Mouse (Mus musculus) 3T3-L1 (cell line): ENCODE data around the gene A730015C16Rik.

Experiments used
- DNase-seq: peaks from one replicate; pipeline ENCODE4 v3.0.0-alpha.2; 2015; ENCODE audit warnings: low read depth, low spot score

Gene A730015C16Rik

DNA sequence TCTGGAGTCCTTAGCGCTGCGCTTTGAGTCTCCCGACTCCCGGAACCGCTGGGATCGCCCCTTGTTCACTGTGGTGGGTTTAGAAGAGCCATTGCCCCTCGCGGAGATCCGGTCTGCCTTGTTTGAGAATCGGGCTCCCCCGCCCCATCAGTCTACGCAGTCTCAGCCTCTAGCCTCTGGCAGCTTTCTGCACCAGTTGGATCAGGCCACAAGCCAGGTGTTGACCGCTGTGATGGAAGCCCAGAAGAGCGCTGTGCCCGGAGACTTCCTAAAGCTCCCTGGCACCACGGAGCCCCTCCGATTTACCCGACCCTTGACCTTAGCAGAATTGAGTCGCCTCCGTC lies at the start of gene A730015C16Rik:
Gene A730015C16Rik, minus strand, starts transcription at position 115 of the 344 bp plus-strand sequence.
- peak; percentile 37 for DNase-seq

DNA sequence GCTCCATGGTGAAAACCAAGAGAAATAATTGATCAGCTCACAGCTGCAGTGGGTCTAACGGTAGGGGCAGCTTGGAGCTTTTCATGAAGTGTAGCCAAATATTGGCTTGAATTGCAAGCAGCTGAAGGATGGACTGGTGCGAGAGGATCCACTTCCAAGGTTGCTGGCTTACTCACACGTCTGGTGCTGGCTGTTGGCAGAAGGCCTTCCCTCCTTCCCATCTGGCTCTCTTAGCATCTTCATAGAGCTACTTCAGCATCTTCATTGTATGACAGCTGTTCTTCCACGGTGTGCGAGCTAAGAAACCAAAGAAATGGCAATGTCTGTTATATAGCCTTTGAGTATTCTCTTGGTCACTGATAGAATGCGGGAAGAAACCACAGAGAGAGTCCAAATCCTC lies 42.5 kb upstream of the A730015C16Rik start:
- no peak for DNase-seq

DNA sequence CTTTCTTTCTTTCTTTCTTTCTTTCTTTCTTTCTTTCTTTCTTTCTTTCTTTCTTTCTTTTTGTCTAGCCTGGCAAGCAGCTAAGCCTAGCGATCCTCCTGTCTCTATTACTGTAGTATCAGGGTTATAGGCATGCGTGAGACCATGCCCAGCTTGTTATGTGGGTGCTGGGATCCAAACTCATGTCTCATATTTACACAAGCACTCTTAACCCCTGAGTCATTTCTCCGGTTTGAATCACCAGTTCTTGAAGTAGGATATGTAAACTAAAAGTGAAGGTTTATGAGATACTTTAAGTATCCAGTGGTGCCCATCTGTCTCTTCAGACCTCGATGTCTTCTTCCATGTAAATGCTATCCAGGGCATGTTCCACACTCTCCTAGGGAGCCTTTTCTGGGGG lies 39.0 kb upstream of the A730015C16Rik start:
- DNase-seq: peak; percentile 87

DNA sequence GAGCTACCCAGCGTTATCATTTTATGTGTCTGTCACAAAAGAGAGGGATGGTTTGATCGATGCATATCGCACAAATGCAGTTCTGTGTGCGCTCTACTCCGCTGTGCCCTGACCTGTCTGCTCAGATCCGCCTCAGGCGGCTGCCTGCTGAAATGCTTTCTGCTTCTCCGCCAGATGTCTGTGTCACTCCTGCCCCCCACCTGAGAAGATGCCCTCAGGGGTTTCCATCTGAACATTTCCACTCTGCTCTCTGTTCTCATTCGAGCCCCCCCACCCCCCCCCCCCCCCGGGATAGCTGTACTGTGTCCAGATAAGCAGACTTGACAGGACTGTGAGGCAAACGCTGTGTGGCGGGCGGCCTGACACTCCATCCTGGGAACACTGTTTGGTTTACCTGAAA lies 35.4 kb upstream of the A730015C16Rik start:
- DNase-seq: no peak

DNA sequence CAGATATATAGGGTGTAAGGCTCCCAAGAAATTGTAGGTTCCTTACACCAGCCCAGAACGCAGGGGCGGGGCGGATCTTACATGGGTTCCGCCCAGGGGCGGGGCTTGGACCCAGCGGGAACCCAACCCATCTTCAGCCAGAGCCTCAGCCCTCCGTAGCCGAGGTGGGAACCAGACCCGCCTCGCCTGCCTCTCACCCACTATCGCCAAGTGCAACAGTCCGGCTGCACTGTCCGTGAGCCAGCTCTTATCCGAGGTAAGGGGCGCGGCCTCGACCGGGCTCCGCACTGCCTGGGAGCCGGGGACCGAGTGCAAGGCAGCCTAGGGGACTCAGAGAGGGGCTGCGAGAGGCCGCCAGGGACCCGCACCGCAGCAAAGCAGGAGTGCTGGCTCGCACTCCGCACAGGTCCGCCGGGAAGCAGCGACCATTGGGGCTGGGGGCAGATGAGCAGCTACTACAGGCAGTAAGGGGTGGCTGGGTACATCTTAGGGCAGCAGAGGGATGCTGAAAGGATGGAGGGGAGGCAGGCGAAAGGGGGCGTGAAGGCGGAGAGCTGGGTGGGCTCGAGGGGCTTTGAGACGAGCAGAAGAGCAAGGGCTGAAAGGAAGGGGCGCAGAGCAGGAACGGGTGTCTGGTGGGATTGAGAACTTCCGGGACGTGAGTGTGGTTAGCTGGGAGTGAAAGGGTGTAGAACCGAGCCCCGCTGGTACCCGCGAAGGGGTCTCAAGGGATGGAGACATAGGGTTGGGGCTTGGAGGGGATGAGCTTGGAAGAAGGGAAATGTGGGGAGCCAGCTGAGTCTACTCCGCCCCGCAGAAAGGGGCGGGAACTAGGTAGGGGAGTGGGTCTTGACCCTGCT lies 30.8 kb upstream of the A730015C16Rik start, which contains the start of gene Rab3b:
Gene Rab3b, plus strand, starts transcription at position 101 of the 860 bp plus-strand sequence.
- no peak for DNase-seq

DNA sequence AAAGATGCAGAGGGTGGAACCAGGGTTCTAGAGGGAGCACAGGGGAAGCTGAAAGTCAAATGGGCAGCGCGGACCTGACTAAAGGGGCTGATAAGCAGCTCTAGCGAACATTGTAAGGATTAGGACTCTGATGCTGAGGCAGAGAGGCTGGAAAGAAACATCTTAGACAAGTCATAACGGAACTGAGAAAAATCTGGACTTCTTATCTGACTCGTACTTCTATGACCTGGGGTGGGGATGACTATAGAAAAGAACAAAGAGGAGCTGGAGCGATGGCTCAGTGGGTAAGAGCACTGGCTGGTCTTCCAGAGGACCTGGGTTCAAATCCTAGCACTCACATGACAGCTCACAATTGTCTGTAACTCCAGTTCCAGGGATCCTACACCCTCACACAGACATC lies 29.5 kb upstream of the A730015C16Rik start:
- DNase-seq: no peak

DNA sequence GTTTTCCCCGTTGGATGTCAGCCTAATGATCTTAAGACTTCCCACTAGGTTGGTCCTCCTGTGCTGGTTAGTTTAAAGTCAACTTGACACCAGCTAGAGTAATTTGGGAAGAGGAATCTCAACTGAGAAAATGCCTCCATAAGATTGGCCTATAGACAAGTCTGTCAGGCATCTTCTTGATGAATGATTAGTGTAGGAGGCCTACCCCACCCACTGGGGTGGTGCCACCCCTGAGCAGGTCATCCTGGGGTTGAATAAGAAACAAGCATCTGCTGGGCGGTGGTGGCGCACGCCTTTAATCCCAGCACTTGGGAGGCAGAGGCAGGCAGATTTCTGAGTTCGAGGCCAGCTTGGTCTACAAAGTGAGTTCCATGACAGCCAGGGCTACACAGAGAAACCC lies 25.3 kb upstream of the A730015C16Rik start:
- DNase-seq: no peak

DNA sequence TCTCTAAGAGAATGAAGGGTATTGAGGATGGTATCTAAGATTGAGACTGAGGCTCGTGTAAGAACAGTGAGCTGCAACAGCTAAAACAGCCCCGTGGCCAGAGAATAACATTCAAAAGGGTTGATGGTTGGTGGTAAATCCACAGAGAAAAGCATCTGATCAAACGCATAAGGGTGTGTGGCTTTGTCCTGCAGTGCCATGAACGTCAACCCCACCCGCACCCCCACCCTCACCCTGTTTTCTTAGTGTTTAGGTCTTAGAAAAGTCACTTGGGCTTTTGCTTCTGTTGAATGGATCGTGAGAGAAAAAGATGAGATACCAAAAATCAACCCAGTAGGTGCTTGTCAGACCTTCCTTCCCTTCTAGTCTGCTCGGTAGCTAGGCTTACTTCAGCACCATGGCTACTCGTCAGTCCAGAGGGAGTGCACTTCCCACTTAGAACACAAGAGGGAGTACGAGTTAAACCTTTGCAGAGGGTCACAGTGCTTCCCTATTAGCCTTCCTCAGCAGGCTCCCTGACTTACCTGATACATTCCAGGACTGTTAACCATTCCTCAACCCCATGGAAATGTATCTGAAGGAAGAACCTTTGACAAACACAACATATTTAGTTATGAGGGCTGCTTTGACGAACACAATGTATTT lies 21.4 kb upstream of the A730015C16Rik start:
- peak; percentile 94 for DNase-seq

DNA sequence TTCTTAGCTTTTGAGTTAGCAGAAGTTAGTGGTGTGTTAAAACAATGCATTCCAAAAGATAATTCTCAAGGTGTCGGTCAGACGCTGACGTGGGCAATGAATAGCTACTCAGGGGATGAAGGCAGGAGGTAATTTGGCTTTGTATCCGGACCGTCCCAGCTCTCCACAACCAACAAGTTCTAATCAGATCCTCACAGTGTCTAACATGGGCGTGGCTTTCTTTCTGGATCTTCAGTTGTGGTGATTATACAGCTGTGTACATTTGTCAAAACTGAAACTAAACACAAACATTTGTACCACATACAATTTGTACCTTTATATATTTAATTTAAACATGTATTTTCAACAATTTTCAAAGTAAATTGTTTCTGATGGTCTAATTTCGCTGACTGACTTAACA lies 18.4 kb upstream of the A730015C16Rik start:
- DNase-seq: no peak

DNA sequence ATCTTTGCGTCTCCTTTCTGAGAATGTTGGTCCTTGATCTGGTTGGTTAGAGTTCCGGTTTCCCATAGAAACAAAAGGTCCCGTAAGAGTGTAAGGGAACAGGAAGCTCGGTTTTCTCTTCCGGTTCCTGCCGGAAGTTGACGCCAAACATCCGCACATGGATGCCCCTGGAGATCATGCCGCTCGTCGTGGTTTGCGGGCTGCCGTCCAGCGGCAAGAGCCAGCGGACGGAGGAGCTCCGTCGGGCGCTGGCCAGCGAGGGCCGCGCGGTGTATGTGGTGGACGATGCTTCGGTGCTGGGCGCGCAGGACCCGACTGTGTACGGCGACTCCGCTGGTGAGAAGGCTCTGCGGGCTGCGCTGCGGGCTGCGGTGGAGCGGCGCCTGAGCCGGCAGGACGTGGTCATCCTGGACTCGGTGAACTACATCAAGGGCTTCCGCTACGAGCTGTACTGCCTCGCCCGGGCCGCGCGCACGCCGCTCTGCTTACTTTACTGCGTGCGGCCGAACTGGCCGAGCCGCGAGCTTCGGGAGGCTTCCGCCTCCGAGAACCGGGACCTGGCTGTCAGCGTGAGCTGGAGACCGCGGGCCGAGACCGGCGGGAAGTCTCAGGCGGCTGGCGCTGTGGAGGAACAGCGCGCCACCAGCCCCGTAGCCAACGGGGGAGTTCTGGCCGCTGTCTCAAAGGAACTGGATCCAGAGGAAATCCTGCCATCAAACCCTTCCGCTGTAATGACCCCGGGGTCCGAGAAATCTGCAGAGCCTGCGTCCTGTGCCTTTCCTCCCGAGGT lies 509 bp downstream of the A730015C16Rik start, which contains the start of gene Kti12:
Gene Kti12, plus strand, starts transcription at position 71 of the 790 bp plus-strand sequence.
- peak; percentile 94 for DNase-seq

DNA sequence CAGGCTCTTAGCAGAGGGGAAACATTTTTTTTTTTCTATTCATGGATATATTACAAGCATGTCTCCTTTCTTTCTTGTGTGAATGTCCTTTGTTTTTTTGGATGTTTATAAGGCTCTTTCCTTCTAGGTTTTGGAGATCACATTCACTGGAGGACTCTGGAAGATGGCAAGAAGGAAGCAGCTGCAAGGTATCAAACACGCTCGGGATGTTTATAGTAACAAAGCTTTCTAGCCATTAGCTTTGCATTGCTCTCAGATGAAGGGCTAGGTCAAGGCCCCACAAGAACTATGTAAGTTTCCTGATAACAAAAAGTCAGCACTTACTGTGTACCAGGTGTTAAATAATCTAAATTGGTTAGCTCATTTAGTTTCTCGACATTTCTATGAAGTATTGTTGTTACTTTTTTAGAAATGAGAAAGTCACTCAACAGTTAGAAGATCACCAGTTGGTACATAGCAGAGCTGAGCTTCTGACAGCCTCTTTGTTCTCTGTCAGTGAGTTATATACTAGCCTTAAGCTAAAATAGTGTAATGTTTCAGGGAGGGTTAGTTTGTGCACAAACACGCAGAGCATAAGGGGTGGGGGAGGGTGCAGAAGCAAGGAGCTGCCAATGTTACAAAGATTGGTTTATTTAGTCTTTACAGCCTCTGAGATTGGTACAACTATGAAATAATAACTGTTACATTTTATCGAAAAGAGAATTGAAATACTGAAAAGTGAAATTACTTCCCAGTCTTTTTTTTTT lies 2.4 kb downstream of the A730015C16Rik start:
- no peak for DNase-seq

DNA sequence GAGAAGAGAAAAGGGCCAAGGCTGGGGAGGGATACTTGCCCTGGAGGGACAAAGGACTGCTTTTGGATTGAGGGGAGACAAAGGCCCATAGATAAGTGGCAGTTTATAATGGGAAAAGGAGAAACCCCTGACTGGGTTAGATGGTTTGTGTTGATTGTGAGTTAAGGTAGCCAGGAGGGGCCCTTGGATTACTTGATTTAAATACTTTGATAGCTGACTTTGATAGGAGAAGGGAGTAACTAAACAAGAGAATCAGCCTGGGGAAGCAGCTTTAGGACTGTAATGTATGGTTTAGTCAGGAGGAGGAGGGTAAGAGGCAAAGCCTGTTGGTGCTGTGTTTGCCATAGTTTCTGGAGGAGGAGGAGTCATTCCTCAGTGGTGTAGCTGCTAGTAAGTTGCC lies 5.1 kb downstream of the A730015C16Rik start:
- DNase-seq: no peak

DNA sequence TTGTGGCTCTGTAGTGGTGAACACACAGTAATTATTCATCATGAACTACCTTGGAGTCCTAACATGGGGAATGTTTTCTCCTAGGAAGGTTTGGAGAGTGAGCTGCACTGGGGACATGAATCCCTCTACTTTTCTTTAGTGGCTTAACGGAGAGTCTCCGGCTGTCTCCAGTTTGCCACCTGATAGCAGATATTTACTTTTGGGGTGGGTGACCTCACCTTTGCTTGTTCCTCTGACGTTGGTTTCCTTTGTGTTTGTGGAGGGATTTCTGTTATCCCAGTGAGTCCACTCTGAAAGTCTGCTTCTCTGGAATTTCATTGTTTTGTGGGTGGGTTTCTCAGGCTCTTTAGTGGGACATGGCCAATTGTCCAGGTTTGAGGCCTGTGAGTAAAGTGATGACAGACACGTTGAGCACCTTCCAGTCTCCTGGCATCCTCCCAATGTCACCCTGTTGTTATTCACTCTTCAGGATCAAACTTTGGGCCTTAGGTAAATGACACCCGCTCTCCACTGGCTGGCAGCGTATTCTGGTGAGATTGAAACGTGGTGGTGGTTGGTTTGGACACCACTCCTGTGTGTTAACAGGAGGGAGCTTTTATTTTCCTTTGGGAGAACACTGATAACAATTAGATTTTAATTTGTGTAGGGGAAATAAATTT lies 6.4 kb downstream of the A730015C16Rik start:
- no peak for DNase-seq

DNA sequence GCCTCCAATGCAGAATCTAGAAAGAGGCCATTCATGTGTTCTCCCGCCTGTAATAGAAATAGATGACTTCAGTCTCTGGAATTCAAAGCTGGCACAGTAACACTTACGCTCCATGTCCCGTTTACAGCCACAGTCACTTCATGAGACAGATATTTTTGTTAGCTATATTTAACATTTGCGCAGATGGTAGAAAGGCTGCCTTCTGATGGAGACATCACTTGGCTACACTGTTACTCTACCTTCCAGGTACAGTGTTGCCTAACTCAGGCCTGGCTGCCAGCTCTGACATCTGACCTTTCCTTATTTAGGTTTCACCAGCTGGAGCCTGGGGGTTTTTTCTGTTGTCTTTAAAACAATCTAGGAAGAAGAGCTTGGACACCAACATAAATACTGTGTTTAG lies 10.4 kb downstream of the A730015C16Rik start:
- peak; percentile 54 for DNase-seq

DNA sequence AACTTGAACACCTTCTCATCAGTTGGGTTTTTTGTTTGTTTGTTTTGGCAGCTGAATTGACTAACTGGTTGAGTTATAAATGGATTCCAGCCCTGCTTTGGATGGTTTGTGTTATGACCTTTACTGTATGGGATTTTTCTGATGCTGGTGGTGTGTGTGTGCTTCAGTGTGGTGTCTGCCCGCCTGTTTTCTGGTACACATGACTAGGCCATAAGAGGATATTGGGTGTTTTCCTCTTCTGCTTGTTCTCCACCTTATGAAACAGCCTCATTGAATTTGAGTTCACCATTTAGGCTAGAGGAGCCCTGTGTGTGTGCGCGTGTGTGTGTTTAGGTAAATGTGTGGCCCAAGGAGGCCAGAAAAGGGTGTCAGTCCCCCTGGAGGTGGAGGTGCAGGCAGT lies 12.9 kb downstream of the A730015C16Rik start:
- peak; percentile 48 for DNase-seq

DNA sequence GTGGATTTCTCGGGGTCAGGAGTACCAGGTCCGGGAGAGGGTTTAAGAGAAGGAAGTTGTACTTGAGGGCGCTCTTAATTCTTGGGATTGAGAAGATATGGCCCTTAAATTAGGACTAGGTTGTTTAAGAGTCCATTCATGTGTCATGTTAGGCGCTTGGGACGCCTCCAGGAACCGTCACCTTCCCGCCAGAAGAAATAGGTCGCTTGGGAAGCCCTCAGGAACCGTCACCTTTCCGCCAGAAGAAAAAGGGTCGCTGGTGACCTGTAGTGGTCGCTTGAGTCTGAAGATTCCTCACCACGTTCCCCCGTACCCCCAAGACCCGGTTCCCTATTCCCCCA lies 13.5 kb downstream of the A730015C16Rik start:
- DNase-seq: peak; percentile 59

DNA sequence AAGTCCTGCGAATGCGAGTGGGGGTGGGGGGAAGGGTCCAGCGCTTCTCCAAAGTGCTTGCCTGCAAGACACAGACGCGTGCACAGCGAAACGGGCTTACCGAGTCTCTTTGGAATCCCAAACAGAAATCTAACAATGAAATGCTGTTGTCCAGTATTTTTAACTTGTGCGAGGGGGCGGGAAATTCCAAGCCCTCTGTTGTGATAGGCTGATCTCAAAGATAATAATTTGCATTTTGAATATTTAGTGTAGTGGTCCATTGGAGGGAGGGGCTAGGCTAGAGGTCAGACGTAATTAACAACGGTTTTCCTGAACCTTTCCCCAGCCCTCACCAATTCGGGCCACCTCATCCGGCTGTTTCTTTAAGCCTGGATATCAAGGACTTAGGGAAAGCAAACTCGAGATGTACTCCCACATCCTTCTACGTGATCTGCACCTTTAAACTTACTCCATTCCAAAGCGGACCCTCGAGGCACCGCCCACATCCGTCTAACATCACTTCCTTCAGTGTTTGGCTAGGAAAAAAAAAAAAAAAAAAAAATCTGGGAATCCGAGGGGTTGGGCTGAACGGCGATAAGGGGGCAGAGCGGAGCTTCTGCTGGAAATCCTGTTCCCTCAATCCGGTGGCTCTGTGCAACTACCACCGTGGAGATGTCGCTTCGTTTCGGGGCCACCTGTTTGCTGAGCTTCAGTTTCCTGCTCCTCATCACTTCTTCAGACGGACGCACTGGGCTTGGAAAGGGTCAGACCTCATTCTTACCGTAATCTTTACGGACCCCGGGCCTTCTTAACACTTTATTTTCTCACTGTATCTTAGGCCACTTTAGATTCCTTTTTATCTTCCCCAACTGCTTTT lies 14.1 kb downstream of the A730015C16Rik start, which contains the start of gene Txndc12:
Gene Txndc12, plus strand, starts transcription at position 487 of the 856 bp plus-strand sequence.
- peak; percentile 97 for DNase-seq

DNA sequence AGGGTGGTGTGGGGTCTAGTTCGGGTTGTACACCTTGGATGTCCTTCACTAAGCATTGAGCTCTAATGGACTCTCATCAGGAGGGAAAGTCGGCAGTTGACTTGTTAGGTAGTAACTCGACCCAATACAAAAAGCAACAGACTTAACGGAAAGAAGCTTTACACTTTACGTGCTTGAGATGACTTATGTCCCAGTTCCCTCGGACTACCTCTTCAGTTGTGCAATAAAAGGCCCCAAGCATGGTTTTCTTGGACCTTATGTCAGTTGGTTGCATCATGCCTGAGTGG lies 14.6 kb downstream of the A730015C16Rik start:
- DNase-seq: no peak

DNA sequence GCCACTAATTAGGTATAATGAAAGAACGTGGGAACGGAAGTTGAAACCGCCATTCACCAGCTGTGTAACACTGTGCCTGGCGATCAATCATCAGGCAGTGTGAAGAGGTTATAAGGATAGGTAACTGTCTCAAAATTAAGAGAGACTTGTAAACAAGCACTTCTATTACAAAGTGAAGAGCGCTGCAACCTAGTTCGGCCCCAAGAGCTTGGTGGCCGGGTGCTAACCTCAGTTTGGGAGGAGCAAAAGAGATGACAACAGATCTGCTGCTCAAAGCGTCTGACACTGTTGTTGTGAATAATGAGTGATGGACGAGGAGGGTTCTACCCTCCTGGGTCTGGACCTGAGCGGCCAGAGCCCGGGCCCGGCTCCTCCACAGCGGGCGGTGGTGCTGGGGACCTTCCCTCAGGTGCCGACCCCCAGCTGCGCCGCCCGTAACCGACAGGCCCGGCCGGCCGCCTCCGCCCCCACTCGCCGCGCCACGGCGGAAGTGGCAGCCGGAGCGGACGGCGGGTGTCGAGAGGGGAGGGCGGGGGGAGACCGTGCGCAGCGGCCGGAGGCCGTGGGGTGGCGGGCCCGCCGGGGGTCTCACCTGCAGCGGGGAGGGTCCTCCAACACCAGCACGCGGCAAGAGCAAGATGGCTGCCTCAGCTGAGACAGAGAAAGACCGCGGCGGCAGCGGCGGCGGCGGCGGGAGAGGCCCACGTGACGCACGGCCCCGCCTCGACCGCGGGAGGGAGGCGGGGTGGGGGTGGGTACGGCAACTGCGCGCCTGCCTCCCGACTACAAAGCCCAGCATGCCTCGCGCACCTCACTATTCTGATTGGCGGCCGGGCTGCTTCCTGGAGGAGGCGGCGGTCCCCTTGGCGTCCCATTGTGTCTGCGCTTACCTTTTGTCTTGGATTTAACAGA lies 15.2 kb downstream of the A730015C16Rik start, which contains the start of gene Btf3l4:
Gene Btf3l4, minus strand, starts transcription at position 699 of the 912 bp plus-strand sequence.
- DNase-seq: peak; percentile 91
